ENCODE assay signal across 8 mouse cellular contexts in the genomic region with DNA sequence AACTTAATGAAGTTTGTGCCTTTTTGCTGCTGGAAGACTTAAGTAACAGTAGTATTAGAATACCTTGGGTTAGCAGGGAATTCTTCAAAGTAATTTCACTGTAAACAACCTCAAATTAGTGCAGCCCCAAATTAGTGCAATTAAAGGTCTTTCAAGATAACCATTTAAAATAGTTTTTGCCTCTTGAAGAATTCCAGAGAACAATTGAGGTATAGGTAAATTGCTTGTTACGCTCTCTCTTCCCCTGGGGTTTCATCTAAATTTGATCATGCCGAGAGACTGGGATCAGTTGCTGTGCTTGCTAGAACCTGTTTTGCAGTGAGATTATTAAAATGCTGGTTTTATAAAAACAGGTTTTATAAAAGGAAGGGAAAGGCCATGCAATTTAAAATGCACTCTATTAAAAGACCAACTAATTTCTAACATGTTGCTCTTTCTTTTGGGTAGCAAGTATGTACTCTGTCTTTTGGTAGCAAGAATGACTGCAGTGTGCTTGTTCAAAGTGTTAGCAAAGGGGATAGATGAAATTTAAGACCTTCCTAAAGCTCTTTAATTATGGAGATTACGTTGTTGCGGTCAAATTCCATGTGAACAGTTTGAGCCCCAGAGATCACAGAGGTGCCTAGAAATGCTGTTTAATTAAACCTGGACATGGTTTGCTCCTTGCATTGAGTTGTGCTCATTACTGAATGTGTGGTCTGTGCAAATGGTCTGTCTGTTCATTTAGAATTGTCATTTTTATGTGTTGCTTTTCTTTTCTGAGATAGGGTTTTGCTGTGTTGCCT. TPM values are rescaled to one million over a fixed set of nuclear protein-coding genes. Genes with fewer than 3 reads are reported as not detected.
DNase-seq lines count a peak whose midpoint lies in the region; ATAC-seq and TF ChIP-seq lines count a peak whose summit lies in the region.

No protein-coding gene starts in this region.

- no peak for DNase-seq in heart, postnatal 14 days
- no peak for DNase-seq in G1E (ENCODE audit: low spot score)
- no peak for DNase-seq in heart, postnatal 0 days (ENCODE audit: low spot score)
- DNase-seq in liver, postnatal 0 days = peak; percentile 10
- no peak for DNase-seq in right cerebral cortex, postnatal 25 days
- no peak for DNase-seq in right cerebral cortex, postnatal 10 days (ENCODE audit: low spot score in 2 of 2)

- peak overlapping the region; percentile 96 for H3K9ac ChIP-seq in heart, embryonic 12.5 days
- peak overlapping the region; percentile 95 for H3K9ac ChIP-seq in heart, postnatal 0 days (replicated peaks; ENCODE audit: low read depth, low read length)
- peak overlapping the region; percentile 100 for H3K9ac ChIP-seq in liver, postnatal 0 days (replicated peaks)

- no peaks in the 10 kb centered on the region for H3K36me3 ChIP-seq in heart, embryonic 12.5 days
- H3K36me3 ChIP-seq in G1E (replicated peaks) = peaks cover 4% of the 10 kb centered on the region
- no peaks in the 10 kb centered on the region for H3K36me3 ChIP-seq in heart, postnatal 0 days (replicated peaks; ENCODE audit: control insufficient read depth, insufficient read depth, low read length)
- H3K36me3 ChIP-seq in liver, postnatal 0 days (replicated peaks; ENCODE audit: insufficient read depth, low read length) = no peaks in the 10 kb centered on the region

- H3K4me1 ChIP-seq in heart, embryonic 12.5 days (replicated peaks) = peaks cover 41% of the 10 kb centered on the region
- H3K4me1 ChIP-seq in G1E (ENCODE audit: insufficient read depth, low read depth, low read length) = peaks cover 65% of the 10 kb centered on the region
- peaks cover 37% of the 10 kb centered on the region for H3K4me1 ChIP-seq in heart, postnatal 0 days (ENCODE audit: control insufficient read depth, insufficient read depth)
- H3K4me1 ChIP-seq in liver, postnatal 0 days (ENCODE audit: insufficient read depth) = peaks cover 46% of the 10 kb centered on the region

- H3K27ac ChIP-seq in heart, embryonic 12.5 days (ENCODE audit: poor library complexity, severe bottlenecking) = 0 out of 2 replicates have a peak overlapping the region, but pooled peaks have one; percentile 16
- H3K27ac ChIP-seq in heart, postnatal 0 days (ENCODE audit: low read depth) = peak overlapping the region; percentile 98
- peak overlapping the region; percentile 96 for H3K27ac ChIP-seq in liver, postnatal 0 days (ENCODE audit: low read depth)

- no peak for TF ChIP-seq EP300 in heart, postnatal 0 days (IDR thresholded peaks at IDR 0.05; ENCODE audit: low read depth)
- TF ChIP-seq EP300 in liver, postnatal 0 days (IDR thresholded peaks at IDR 0.05; ENCODE audit: low read depth) = no peak

- TF ChIP-seq CTCF in G1E (IDR thresholded peaks at IDR 0.05; ENCODE audit: low read depth, low read length) = no peak
- no peak for TF ChIP-seq CTCF in heart, postnatal 0 days (IDR thresholded peaks at IDR 0.05; ENCODE audit: low read depth)
- TF ChIP-seq CTCF in liver, postnatal 0 days (IDR thresholded peaks at IDR 0.05; ENCODE audit: low read depth) = no peak

- peak overlapping the region; percentile 86 for H3K4me3 ChIP-seq in heart, embryonic 12.5 days
- peak overlapping the region; percentile 94 for H3K4me3 ChIP-seq in G1E (ENCODE audit: low read depth, low read length)
- peak overlapping the region; percentile 98 for H3K4me3 ChIP-seq in heart, postnatal 0 days (ENCODE audit: low read depth, low read length)
- peak overlapping the region; percentile 100 for H3K4me3 ChIP-seq in liver, postnatal 0 days (ENCODE audit: low read depth, low read length)

- no peak for ATAC-seq in heart, embryonic 12.5 days (ENCODE audit: insufficient number of reproducible peaks, low FRiP score)
- ATAC-seq in G1E (ENCODE audit: extremely low read depth, insufficient number of reproducible peaks, low FRiP score, poor library complexity, severe bottlenecking) = no peak
- no peak for ATAC-seq in heart, postnatal 0 days (ENCODE audit: insufficient read depth, low read depth)
- ATAC-seq in liver, postnatal 0 days = no peak
- ATAC-seq in megakaryocyte-erythroid progenitor cell, adult 5-6 weeks (replicated peaks; ENCODE audit: low FRiP score, low TSS enrichment, poor library complexity, severe bottlenecking) = no peak

- no peaks in the 10 kb centered on the region for H3K9me3 ChIP-seq in heart, embryonic 12.5 days (replicated peaks)
- H3K9me3 ChIP-seq in G1E (replicated peaks) = no peaks in the 10 kb centered on the region
- H3K9me3 ChIP-seq in heart, postnatal 0 days (replicated peaks; ENCODE audit: control insufficient read depth, low read length) = no peaks in the 10 kb centered on the region
- H3K9me3 ChIP-seq in liver, postnatal 0 days (ENCODE audit: low read length) = no peaks in the 10 kb centered on the region

- WGBS in heart, embryonic 12.5 days = 59% methylated on average over 4 of the region's 4 CpGs
- 37% methylated on average over 4 of the region's 4 CpGs for WGBS in heart, postnatal 0 days
- WGBS in liver, postnatal 0 days (ENCODE audit: insufficient replicate concordance) = 48% methylated on average over 4 of the region's 4 CpGs

- intact Hi-C loops in heart, postnatal 14 days (cut with DNase I) = loop anchor here (10.0 kb wide), 1 partner anchor 309 kb away; a partner anchor contains a TSS

- no peaks in the 10 kb centered on the region for H3K27me3 ChIP-seq in heart, embryonic 12.5 days (replicated peaks)
- no peaks in the 10 kb centered on the region for H3K27me3 ChIP-seq in G1E (ENCODE audit: insufficient read depth, low read length)
- H3K27me3 ChIP-seq in heart, postnatal 0 days (ENCODE audit: control insufficient read depth, insufficient read depth, low read length) = no peaks in the 10 kb centered on the region
- no peaks in the 10 kb centered on the region for H3K27me3 ChIP-seq in liver, postnatal 0 days (ENCODE audit: insufficient read depth, low read length)

- peak overlapping the region; percentile 71 for H3K4me2 ChIP-seq in heart, embryonic 12.5 days
- peak overlapping the region; percentile 62 for H3K4me2 ChIP-seq in heart, postnatal 0 days (ENCODE audit: low read depth, low read length)
- peak overlapping the region; percentile 69 for H3K4me2 ChIP-seq in liver, postnatal 0 days (ENCODE audit: low read depth, low read length)

RNA-seq across cellular contexts. Expression of a gene that starts 1.7 kb away (rescaled TPM):
- 35.3 and 37.0 TPM in 2 replicates for polyA plus RNA-seq in heart, embryonic 12.5 days (2016; fragmentation: Nextera tagmentation; extraction: Ambion mirVana)
- total RNA-seq in heart, postnatal 14 days (2021) = 10 to 100 TPM; 68.2 to 78.9 TPM
- total RNA-seq in G1E (2014; fragmentation: Nextera tagmentation) = 69.9 and 70.9 TPM in 2 replicates
- total RNA-seq in G1E (2017) = 449 and 517 TPM in 2 replicates
- 7.2 and 8.4 TPM in 2 replicates for polyA plus RNA-seq in G1E (2012)
- 110 and 114 TPM in 2 replicates for total RNA-seq in heart, postnatal 0 days (2014; rRNA removed; ENCODE audit: low replicate concordance)
- 26.3 and 30.8 TPM in 2 replicates for polyA plus RNA-seq in heart, postnatal 0 days (2015; fragmentation: Nextera tagmentation; extraction: Ambion mirVana)
- 5.4 and 5.6 TPM in 2 replicates for polyA plus RNA-seq in liver, postnatal 0 days (2015; fragmentation: Nextera tagmentation; extraction: Ambion mirVana)
- total RNA-seq in megakaryocyte-erythroid progenitor cell, adult 5-6 weeks (2014; fragmentation: Nextera tagmentation) = 54.0 and 62.3 TPM in 2 replicates
- total RNA-seq in megakaryocyte-erythroid progenitor cell, adult 5-6 weeks (2017) = 68.9 and 148 TPM in 2 replicates

Comparison
In these comparisons a context has a peak if more than half of its experiments do, and no peak if none do; other contexts are left out.
1. H3K27ac ChIP-seq: peak in every context shown above with its lines; median percentile 98 in heart, postnatal 0 days; 96 in liver, postnatal 0 days; 16 in heart, embryonic 12.5 days.